Comparison of ENCODE assay signal across 16 mouse cellular contexts in genomic region chr7:19691434-19691833, GRCm38 (mm10). TPM values are rescaled to one million over a fixed set of nuclear protein-coding genes. Genes with fewer than 3 reads are reported as not detected.
A peak's percentile ranks its signal among the peaks of the same experiment; 100 is the strongest.
DNase-seq lines count a peak whose midpoint lies in the region; ATAC-seq and TF ChIP-seq lines count a peak whose summit lies in the region.
"Had no signal": no experiment of that assay in that cellular context is flagged by ENCODE, and none has a peak within 500 bp of the region (broad histone marks: within the 10 kb centered on the region; RNA-seq: fewer than 3 reads in every experiment).

No protein-coding gene starts in this region.

- H3K4me2 ChIP-seq in kidney, embryonic 14.5 days (replicated peaks; ENCODE audit: low read depth, low read length): 0 out of 2 replicates have a peak overlapping the region, but pooled peaks have one; percentile 2
- H3K4me2 ChIP-seq in liver, embryonic 12.5 days: peak overlapping the region; percentile 45
- H3K4me2 ChIP-seq: limb, embryonic 15.5 days; neural tube, embryonic 15.5 days had no signal

- no peaks in the 10 kb centered on the region for H3K36me3 ChIP-seq in kidney, embryonic 14.5 days (ENCODE audit: control insufficient read depth, insufficient read depth, low read length)
- H3K36me3 ChIP-seq in kidney, adult 2 months (ENCODE audit: control insufficient read depth, insufficient read depth, low read length): no peaks in the 10 kb centered on the region
- peaks cover under 1% of the 10 kb centered on the region for H3K36me3 ChIP-seq in spleen, adult 2 months (ENCODE audit: control insufficient read depth, insufficient read depth, low read length)
- H3K36me3 ChIP-seq in liver, embryonic 12.5 days: peaks cover 7% of the 10 kb centered on the region
- H3K36me3 ChIP-seq: neural tube, embryonic 15.5 days had no signal

- peaks cover 15% of the 10 kb centered on the region; the same call in 1 of the 2 replicates for H3K4me1 ChIP-seq in kidney, embryonic 14.5 days (ENCODE audit: control insufficient read depth, insufficient read depth, low read length)
- H3K4me1 ChIP-seq in kidney, adult 2 months (ENCODE audit: control insufficient read depth, insufficient read depth, low read length): no peaks in the 10 kb centered on the region
- no peaks in the 10 kb centered on the region; the same call in 1 of the 2 replicates for H3K4me1 ChIP-seq in spleen, adult 2 months (ENCODE audit: control insufficient read depth, insufficient read depth, insufficient read length)
- peaks cover 70% of the 10 kb centered on the region for H3K4me1 ChIP-seq in liver, embryonic 12.5 days

- no peak for ATAC-seq in kidney, embryonic 14.5 days (ENCODE audit: low FRiP score, low TSS enrichment)
- ATAC-seq in liver, embryonic 12.5 days: no peak
- ATAC-seq: forebrain, embryonic 14.5 days had no signal

- no peak for TF ChIP-seq CTCF in kidney, adult 2 months (conservative IDR thresholded peaks at IDR 0.05; ENCODE audit: insufficient read depth, insufficient read length, low read depth, low read length)
- no peak for TF ChIP-seq CTCF in spleen, adult 2 months (IDR thresholded peaks at IDR 0.05; ENCODE audit: extremely low read depth, insufficient read depth, insufficient read length, insufficient replicate concordance)

- H3K4me3 ChIP-seq in kidney, embryonic 14.5 days (ENCODE audit: low read length): no peak overlapping the region
- H3K4me3 ChIP-seq in kidney, adult 2 months (ENCODE audit: insufficient read depth, low read depth, low read length): no peak overlapping the region
- no peak overlapping the region for H3K4me3 ChIP-seq in spleen, adult 2 months (ENCODE audit: extremely low read depth, insufficient read depth, insufficient read length)
- peak overlapping the region; percentile 18 for H3K4me3 ChIP-seq in liver, embryonic 12.5 days
- H3K4me3 ChIP-seq: limb, embryonic 15.5 days; neural tube, embryonic 15.5 days had no signal

- 71% methylated on average over 6 of the region's 6 CpGs for WGBS in kidney, embryonic 14.5 days
- 71% methylated on average over 6 of the region's 6 CpGs for WGBS in kidney, adult 2 months
- WGBS in spleen, adult 2 months: 90% methylated on average over 6 of the region's 6 CpGs
- WGBS in liver, embryonic 12.5 days (ENCODE audit: insufficient replicate concordance): 64% methylated on average over 6 of the region's 6 CpGs

- no peaks in the 10 kb centered on the region for H3K27me3 ChIP-seq in kidney, embryonic 14.5 days (ENCODE audit: control insufficient read depth, insufficient read depth, low read length)
- H3K27me3 ChIP-seq in kidney, adult 2 months (replicated peaks; ENCODE audit: control insufficient read depth, insufficient read depth, low read length): no peaks in the 10 kb centered on the region
- no peaks in the 10 kb centered on the region for H3K27me3 ChIP-seq in spleen, adult 2 months (ENCODE audit: control insufficient read depth, insufficient read depth, low read length)
- H3K27me3 ChIP-seq in liver, embryonic 12.5 days (replicated peaks): no peaks in the 10 kb centered on the region; the same call in 1 of the 2 replicates
- H3K27me3 ChIP-seq: CH12.LX; limb, embryonic 15.5 days; neural tube, embryonic 15.5 days had no signal

- H3K9me3 ChIP-seq in kidney, embryonic 14.5 days (ENCODE audit: control insufficient read depth, low read length): no peaks in the 10 kb centered on the region
- no peaks in the 10 kb centered on the region for H3K9me3 ChIP-seq in liver, embryonic 12.5 days (replicated peaks)
- H3K9me3 ChIP-seq: limb, embryonic 15.5 days; neural tube, embryonic 15.5 days had no signal

- no peak overlapping the region for H3K27ac ChIP-seq in kidney, embryonic 14.5 days (ENCODE audit: low read depth, low read length)
- no peak overlapping the region for H3K27ac ChIP-seq in kidney, adult 2 months (ENCODE audit: insufficient read depth, low read depth, low read length)
- H3K27ac ChIP-seq in spleen, adult 2 months (ENCODE audit: insufficient read depth, low read length): peak overlapping the region; percentile 28; the same call in 1 of the 2 replicates
- peak overlapping the region; percentile 70 for H3K27ac ChIP-seq in liver, embryonic 12.5 days
- H3K27ac ChIP-seq: neural tube, embryonic 15.5 days had no signal

- DNase-seq in kidney, adult 2 months: no peak
- no peak for DNase-seq in spleen, adult 2 months (ENCODE audit: low read depth in 1 of 2, low spot score in 2 of 2)
- DNase-seq in spleen, adult 18-20 months: no peak
- no peak for DNase-seq in left cerebral cortex, adult 9 months (ENCODE audit: low spot score in 2 of 2)
- DNase-seq in spleen, postnatal 36 days (ENCODE audit: low spot score in 2 of 2): no peak
- DNase-seq: cerebellum, adult 2 months; gastrocnemius, postnatal 10 days; kidney, adult 8-10 months had no signal

- no peak for TF ChIP-seq POLR2A in kidney, adult 2 months (IDR thresholded peaks at IDR 0.05; ENCODE audit: low read depth, low read length)
- no peak for TF ChIP-seq POLR2A in spleen, adult 2 months (IDR thresholded peaks at IDR 0.05; ENCODE audit: low read depth, low read length)

- no peak overlapping the region for H3K9ac ChIP-seq in kidney, embryonic 14.5 days (ENCODE audit: low read depth, low read length)
- no peak overlapping the region for H3K9ac ChIP-seq in liver, embryonic 12.5 days
- H3K9ac ChIP-seq: limb, embryonic 15.5 days; neural tube, embryonic 15.5 days had no signal

RNA-seq across cellular contexts. Expression of gene Apoc1, which starts 1.0 kb away (rescaled TPM):
- polyA plus RNA-seq in kidney, embryonic 14.5 days (2014; fragmentation: Nextera tagmentation; extraction: Ambion mirVana): 8.4 and 13.1 TPM in 2 replicates
- polyA plus RNA-seq in kidney, adult 2 months (2012; rRNA removed): 12.2 and 16.5 TPM in 2 replicates
- 4.3 and 6.7 TPM in 2 replicates for polyA plus RNA-seq in spleen, adult 2 months (2012; rRNA removed)
- 190 and 197 TPM in 2 replicates for polyA plus RNA-seq in liver, embryonic 12.5 days (2016; fragmentation: Nextera tagmentation; extraction: Ambion mirVana)

RNA-seq across cellular contexts. Expression of gene Apoe, which starts 7.6 kb away (rescaled TPM):
- 175 and 184 TPM in 2 replicates for polyA plus RNA-seq in kidney, embryonic 14.5 days (2014; fragmentation: Nextera tagmentation; extraction: Ambion mirVana)
- polyA plus RNA-seq in kidney, adult 2 months (2012; rRNA removed): 922 and 939 TPM in 2 replicates
- polyA plus RNA-seq in spleen, adult 2 months (2012; rRNA removed): 1,613 and 1,762 TPM in 2 replicates
- polyA plus RNA-seq in liver, embryonic 12.5 days (2016; fragmentation: Nextera tagmentation; extraction: Ambion mirVana): 1,254 and 1,289 TPM in 2 replicates

RNA-seq across cellular contexts. Expression of gene Apoc4, which starts 10.2 kb away (rescaled TPM):
- 0.81 TPM in 1 of 2 replicates, not detected in the other for polyA plus RNA-seq in kidney, embryonic 14.5 days (2014; fragmentation: Nextera tagmentation; extraction: Ambion mirVana)
- 0.29 TPM in 1 of 2 replicates, not detected in the other for polyA plus RNA-seq in kidney, adult 2 months (2012; rRNA removed)
- 0.25 and 0.28 TPM in 2 replicates for polyA plus RNA-seq in spleen, adult 2 months (2012; rRNA removed)
- polyA plus RNA-seq in liver, embryonic 12.5 days (2016; fragmentation: Nextera tagmentation; extraction: Ambion mirVana): 15.4 and 18.1 TPM in 2 replicates
- polyA plus RNA-seq: cerebellum, adult 2 months; forebrain, embryonic 14.5 days had no signal

RNA-seq across cellular contexts. Expression of gene Gm44805, which starts 10.2 kb away (rescaled TPM):
- not detected in 2 replicates for polyA plus RNA-seq in kidney, embryonic 14.5 days (2014; fragmentation: Nextera tagmentation; extraction: Ambion mirVana)
- polyA plus RNA-seq in kidney, adult 2 months (2012; rRNA removed): not detected in 2 replicates
- not detected in 2 replicates for polyA plus RNA-seq in spleen, adult 2 months (2012; rRNA removed)
- polyA plus RNA-seq in liver, embryonic 12.5 days (2016; fragmentation: Nextera tagmentation; extraction: Ambion mirVana): 2.7 and 4.9 TPM in 2 replicates
- polyA plus RNA-seq: cerebellum, adult 2 months; forebrain, embryonic 14.5 days; limb, embryonic 15.5 days; neural tube, embryonic 15.5 days; stomach, embryonic 14.5 days; urinary bladder, adult 2 months had no signal

RNA-seq across cellular contexts. Expression of gene Apoc2, which starts 13.7 kb away (rescaled TPM):
- 1.0 and 1.2 TPM in 2 replicates for polyA plus RNA-seq in kidney, embryonic 14.5 days (2014; fragmentation: Nextera tagmentation; extraction: Ambion mirVana)
- polyA plus RNA-seq in kidney, adult 2 months (2012; rRNA removed): 0.42 and 0.57 TPM in 2 replicates
- 1.2 and 5.5 TPM in 2 replicates for polyA plus RNA-seq in spleen, adult 2 months (2012; rRNA removed)
- 389 and 406 TPM in 2 replicates for polyA plus RNA-seq in liver, embryonic 12.5 days (2016; fragmentation: Nextera tagmentation; extraction: Ambion mirVana)
- polyA plus RNA-seq: cerebellum, adult 2 months; forebrain, embryonic 14.5 days had no signal

Comparison
In these comparisons a context has a peak if more than half of its experiments do, and no peak if none do; other contexts are left out.
1. H3K27ac ChIP-seq: peak in spleen, adult 2 months (single experiment) and liver, embryonic 12.5 days (single experiment); none in kidney, embryonic 14.5 days (single experiment) and kidney, adult 2 months (single experiment).
2. RNA of gene Apoc1, which starts 1.0 kb away (polyA plus RNA-seq): 190 to 197 TPM in liver, embryonic 12.5 days; 12.2 to 16.5 TPM in kidney, adult 2 months, 8.4 to 13.1 TPM in kidney, embryonic 14.5 days and 4.3 to 6.7 TPM in spleen, adult 2 months; every median in the first group is over 10 times any median in the second.